Mouse (Mus musculus): ENCODE measurements at regions not wholly inside any gene's neighbourhood (a gene's known extent, or its start where the extent isn't known, plus 50 kb on each side); places are given as distances from the start of the nearest gene placed in this dataset.

- no peak overlapping the region for H3K4me2 ChIP-seq
- H3K27me3 ChIP-seq (ENCODE audit: insufficient read depth, low read length), result no peaks in the 10 kb centered on the region
- H3K27ac ChIP-seq (ENCODE audit: low read depth), result no peak overlapping the region
- no peak for TF ChIP-seq CTCF (IDR thresholded peaks at IDR 0.05; ENCODE audit: low read depth)
- no peaks in the 10 kb centered on the region for H3K36me3 ChIP-seq (ENCODE audit: insufficient read depth)
- no peak overlapping the region for H3K9ac ChIP-seq
- 45% methylated on average over 8 of the region's 8 CpGs for WGBS
- no peak overlapping the region for H3K4me3 ChIP-seq (ENCODE audit: low read depth, low read length)
- H3K9me3 ChIP-seq (ENCODE audit: low read depth, low read length), result 0 out of 2 replicates have a peak, but pooled peaks cover 4% of the 10 kb centered on the region
- no peak for DNase-seq
- no peak for ATAC-seq (ENCODE audit: insufficient read depth)
- H3K4me1 ChIP-seq (ENCODE audit: insufficient read depth), result no peaks in the 10 kb centered on the region
Observed at GRCm38 (mm10) chr2:171365553-171365952, 633.9 kb downstream of the Dok5 start.

GRCm38 (mm10) chr2:171364621-171365020, 633.0 kb downstream of the Dok5 start:
- DNase-seq (peak; percentile 47), ATAC-seq (ENCODE audit: insufficient read depth) (no peak)
- 78% methylated on average over 3 of the region's 3 CpGs for WGBS
- no peak overlapping the region for H3K4me2 ChIP-seq
- peak; percentile 56 for TF ChIP-seq CTCF (IDR thresholded peaks at IDR 0.05; ENCODE audit: low read depth)
- no peak overlapping the region for H3K4me3 ChIP-seq (ENCODE audit: low read depth, low read length)
- no peaks in the 10 kb centered on the region for H3K36me3 ChIP-seq (ENCODE audit: insufficient read depth)
- H3K4me1 ChIP-seq (ENCODE audit: insufficient read depth), result no peaks in the 10 kb centered on the region
- H3K27me3 ChIP-seq (ENCODE audit: insufficient read depth, low read length), result no peaks in the 10 kb centered on the region
- H3K9me3 ChIP-seq (ENCODE audit: low read depth, low read length), result 0 out of 2 replicates have a peak, but pooled peaks cover 4% of the 10 kb centered on the region
- H3K27ac ChIP-seq (ENCODE audit: low read depth), result no peak overlapping the region
- no peak overlapping the region for H3K9ac ChIP-seq

GRCm38 (mm10) chr2:171363381-171363780, 631.8 kb downstream of the Dok5 start:
- WGBS, result 78% methylated on average over 3 of the region's 3 CpGs

GRCm38 (mm10) chr2:171358071-171358760, 626.6 kb downstream of the Dok5 start:
- no peaks in the 10 kb centered on the region for H3K27me3 ChIP-seq (ENCODE audit: insufficient read depth, low read length)
- no peaks in the 10 kb centered on the region for H3K4me1 ChIP-seq (ENCODE audit: insufficient read depth)
- no peak overlapping the region for H3K27ac ChIP-seq (ENCODE audit: low read depth)
- no peak overlapping the region for H3K4me2 ChIP-seq
- ATAC-seq (ENCODE audit: insufficient read depth) (no peak), DNase-seq (no peak)
- H3K9ac ChIP-seq, result no peak overlapping the region
- H3K9me3 ChIP-seq (ENCODE audit: low read depth, low read length), result no peaks in the 10 kb centered on the region
- no peak for TF ChIP-seq CTCF (IDR thresholded peaks at IDR 0.05; ENCODE audit: low read depth)
- no peak overlapping the region for H3K4me3 ChIP-seq (ENCODE audit: low read depth, low read length)
- WGBS, result 72% methylated on average over 8 of the region's 8 CpGs
- no peaks in the 10 kb centered on the region for H3K36me3 ChIP-seq (ENCODE audit: insufficient read depth)

More at GRCm38 (mm10) chr2:171363381-171363780, 631.8 kb downstream of the Dok5 start:
- no peaks in the 10 kb centered on the region for H3K27me3 ChIP-seq (ENCODE audit: insufficient read depth, low read length)
- no peak overlapping the region for H3K4me3 ChIP-seq (ENCODE audit: low read depth, low read length)
- no peak overlapping the region for H3K27ac ChIP-seq (ENCODE audit: low read depth)
- H3K9me3 ChIP-seq (ENCODE audit: low read depth, low read length), result 0 out of 2 replicates have a peak, but pooled peaks cover 4% of the 10 kb centered on the region
- H3K4me2 ChIP-seq, result no peak overlapping the region
- H3K36me3 ChIP-seq (ENCODE audit: insufficient read depth), result no peaks in the 10 kb centered on the region
- no peaks in the 10 kb centered on the region for H3K4me1 ChIP-seq (ENCODE audit: insufficient read depth)
- DNase-seq, result no peak
- no peak overlapping the region for H3K9ac ChIP-seq
- no peak for ATAC-seq (ENCODE audit: insufficient read depth)
- TF ChIP-seq CTCF (IDR thresholded peaks at IDR 0.05; ENCODE audit: low read depth), result no peak

GRCm38 (mm10) chr2:171348156-171348555, 616.5 kb downstream of the Dok5 start:
- DNase-seq (no peak), ATAC-seq (ENCODE audit: insufficient read depth) (no peak)
- no peak for TF ChIP-seq CTCF (IDR thresholded peaks at IDR 0.05; ENCODE audit: low read depth)

GRCm38 (mm10) chr2:171333816-171334757, 602.5 kb downstream of the Dok5 start:
- Histone ChIP-seq H3K36me3 (ENCODE audit: insufficient read depth) (no peaks in the 10 kb centered on the region), H3K9me3 (ENCODE audit: low read depth, low read length) (no peaks in the 10 kb centered on the region), H3K9ac (no peak overlapping the region), H3K4me3 (ENCODE audit: low read depth, low read length) (no peak overlapping the region), H3K4me1 (ENCODE audit: insufficient read depth) (no peaks in the 10 kb centered on the region), H3K27me3 (ENCODE audit: insufficient read depth, low read length) (no peaks in the 10 kb centered on the region), H3K4me2 (no peak overlapping the region), H3K27ac (ENCODE audit: low read depth) (no peak overlapping the region)
- TF ChIP-seq CTCF (IDR thresholded peaks at IDR 0.05; ENCODE audit: low read depth), result no peak
- ATAC-seq (ENCODE audit: insufficient read depth), result no peak
- no peak for DNase-seq
- 69% methylated on average over 14 of the region's 14 CpGs for WGBS

More at GRCm38 (mm10) chr2:171348156-171348555, 616.5 kb downstream of the Dok5 start:
- H3K4me1 ChIP-seq (ENCODE audit: insufficient read depth), result no peaks in the 10 kb centered on the region
- H3K9me3 ChIP-seq (ENCODE audit: low read depth, low read length), result no peaks in the 10 kb centered on the region
- H3K4me3 ChIP-seq (ENCODE audit: low read depth, low read length), result no peak overlapping the region
- H3K36me3 ChIP-seq (ENCODE audit: insufficient read depth), result no peaks in the 10 kb centered on the region
- no peak overlapping the region for H3K9ac ChIP-seq
- no peaks in the 10 kb centered on the region for H3K27me3 ChIP-seq (ENCODE audit: insufficient read depth, low read length)
- 74% methylated on average over 2 of the region's 2 CpGs for WGBS
- no peak overlapping the region for H3K4me2 ChIP-seq
- no peak overlapping the region for H3K27ac ChIP-seq (ENCODE audit: low read depth)

- Histone ChIP-seq H3K27ac (ENCODE audit: low read depth) (no peak overlapping the region), H3K36me3 (ENCODE audit: insufficient read depth) (no peaks in the 10 kb centered on the region), H3K4me1 (ENCODE audit: insufficient read depth) (no peaks in the 10 kb centered on the region), H3K4me2 (no peak overlapping the region), H3K9me3 (ENCODE audit: low read depth, low read length) (no peaks in the 10 kb centered on the region), H3K27me3 (ENCODE audit: insufficient read depth, low read length) (no peaks in the 10 kb centered on the region), H3K9ac (no peak overlapping the region), H3K4me3 (ENCODE audit: low read depth, low read length) (no peak overlapping the region)
- ATAC-seq (ENCODE audit: insufficient read depth) (no peak), DNase-seq (no peak)
- WGBS, result 75% methylated on average over 8 of the region's 8 CpGs
- TF ChIP-seq CTCF (IDR thresholded peaks at IDR 0.05; ENCODE audit: low read depth), result no peak
Observed at GRCm38 (mm10) chr2:171332826-171333225, 601.2 kb downstream of the Dok5 start.
